Mouse (Mus musculus) lung, embryonic 16.5 days (tissue): ENCODE measurements around the gene Vmn2r13. TPM values are rescaled to one million over a fixed set of nuclear protein-coding genes. Genes with fewer than 3 reads are reported as not detected.
"Not testable (repeated sequence)": the region's sequence is repeated elsewhere in the genome, so short reads cannot be mapped to it uniquely, and the experiment has no call there.

ENCODE experiments used
- ATAC-seq: fragments of 200-750 bp; cut with Nextera tagmentation; 2 replicates; pipeline ENCODE4 v1.8.0; 2017; ENCODE audit warnings: low read depth, mild to moderate bottlenecking, moderate library complexity
- H3K27ac ChIP-seq: fragments of 300-500 bp; sonication (generic); 2 replicates; pipeline ENCODE4 v1.5.1; 2014; ENCODE audit warnings: mild to moderate bottlenecking, control low read depth, low read length
- H3K27me3 ChIP-seq: fragments of 300-500 bp; sonication (generic); 2 replicates; pipeline ENCODE4 v1.6.1; 2014; ENCODE audit warnings: low read depth, low read length, mixed read lengths; ENCODE audit not compliant: control insufficient read depth, insufficient read depth
- H3K36me3 ChIP-seq: fragments of 300-500 bp; sonication (generic); 2 replicates; pipeline ENCODE4 v1.6.1; 2014; ENCODE audit warnings: low read length; ENCODE audit not compliant: control insufficient read depth, insufficient read depth
- H3K4me1 ChIP-seq: fragments of 300-500 bp; sonication (generic); replicated peaks from 2 replicates; pipeline ENCODE4 v1.6.1; 2014; ENCODE audit warnings: low read length, mixed read lengths; ENCODE audit not compliant: control insufficient read depth, insufficient read depth
- H3K4me2 ChIP-seq: fragments of 300-500 bp; sonication (generic); 2 replicates; pipeline ENCODE4 v1.6.1; 2014; ENCODE audit warnings: low read depth, low read length, control low read depth
- H3K4me3 ChIP-seq: fragments of 300-500 bp; sonication (generic); 2 replicates; pipeline ENCODE4 v1.5.1; 2014; ENCODE audit warnings: mild to moderate bottlenecking, low read length, control low read depth
- H3K9ac ChIP-seq: fragments of 300-500 bp; sonication (generic); 2 replicates; pipeline ENCODE4 v1.6.1; 2014; ENCODE audit warnings: low read length, control low read depth
- H3K9me3 ChIP-seq: fragments of 300-500 bp; sonication (generic); 2 replicates; pipeline ENCODE4 v1.6.1; 2016; ENCODE audit warnings: low read length; ENCODE audit not compliant: control insufficient read depth
- WGBS: fragments of 180-500 bp; shearing (Covaris S2); extraction: QIAGEN DNeasy Blood & Tissue Kit; methylation state at CpG from one replicate; pipeline ENCODE4 v1.1.7; 2014; 5-methylcytosine and 5-hydroxymethylcytosine counted together
- polyA plus RNA-seq: library from polyadenylated mRNA; unstranded; fragments of >200 nt; fragmentation: Nextera tagmentation; extraction: Ambion mirVana; gene quantifications from 2 replicates; pipeline ENCODE4 v1.2.1, GENCODE M21; 2015

Vmn2r13 gene
- polyA plus RNA-seq, result not detected in 2 replicates

- 50% methylated on average over 2 of the region's 2 CpGs for WGBS
- ATAC-seq, H3K9me3 ChIP-seq, H3K4me3 ChIP-seq, H3K4me2 ChIP-seq, H3K4me1 ChIP-seq, H3K27me3 ChIP-seq, H3K36me3 ChIP-seq, H3K27ac ChIP-seq, H3K9ac ChIP-seq: not testable (repeated sequence)
Measured at GRCm38 (mm10) chr5:109192099-109192498, at the start of gene Vmn2r13. Gene Vmn2r13, minus strand, starts transcription at chr5:109192199.

GRCm38 (mm10) chr5:109224608-109225007 is 32.6 kb upstream of the Vmn2r13 start, which contains the start of gene Vmn2r14:
Gene Vmn2r14, minus strand, starts transcription at chr5:109224708.
- no peak within 1 kb of the TSS for H3K4me3 ChIP-seq
- H3K27ac ChIP-seq, result no peak within 1 kb of the TSS
- no peaks in the 10 kb centered on the region for H3K9me3 ChIP-seq
- ATAC-seq, result no peak
- H3K4me2 ChIP-seq, result no peak within 1 kb of the TSS
- H3K27me3 ChIP-seq, result no peaks in the 10 kb centered on the region
- no peaks in the 10 kb centered on the region for H3K4me1 ChIP-seq
- no peak within 1 kb of the TSS for H3K9ac ChIP-seq
- H3K36me3 ChIP-seq, result no peaks in the 10 kb centered on the region
- 57% methylated on average over 3 of the region's 3 CpGs for WGBS

GRCm38 (mm10) chr5:109166851-109167250 is 25.1 kb downstream of the Vmn2r13 start:
- H3K9me3 ChIP-seq, H3K36me3 ChIP-seq, H3K4me2 ChIP-seq, ATAC-seq, H3K4me3 ChIP-seq, H3K4me1 ChIP-seq, H3K27me3 ChIP-seq, H3K27ac ChIP-seq, H3K9ac ChIP-seq: not testable (repeated sequence)
- WGBS, result 72% methylated on average over 4 of the region's 4 CpGs

- H3K4me2 ChIP-seq, result no peak overlapping the region
- H3K36me3 ChIP-seq, result no peaks in the 10 kb centered on the region
- H3K9ac ChIP-seq, result no peak overlapping the region
- 0 out of 2 replicates have a peak, but pooled peaks cover 3% of the 10 kb centered on the region for H3K9me3 ChIP-seq
- WGBS, result 78% methylated on average over 5 of the region's 5 CpGs
- H3K27ac ChIP-seq, result no peak overlapping the region
- no peak for ATAC-seq
- H3K27me3 ChIP-seq, result no peaks in the 10 kb centered on the region
- no peak overlapping the region for H3K4me3 ChIP-seq
- no peaks in the 10 kb centered on the region for H3K4me1 ChIP-seq
Measured at GRCm38 (mm10) chr5:109160121-109160520, 31.9 kb downstream of the Vmn2r13 start.

- not testable (repeated sequence) for H3K27ac ChIP-seq, H3K27me3 ChIP-seq, H3K9me3 ChIP-seq, ATAC-seq, H3K4me1 ChIP-seq, H3K9ac ChIP-seq, H3K36me3 ChIP-seq, H3K4me2 ChIP-seq, H3K4me3 ChIP-seq
- WGBS, result 59% methylated on average over 1 of the region's 1 CpGs
Measured at GRCm38 (mm10) chr5:109159576-109159975, 32.4 kb downstream of the Vmn2r13 start.

GRCm38 (mm10) chr5:109158488-109159485 is 33.2 kb downstream of the Vmn2r13 start:
- not testable (repeated sequence) for H3K9me3 ChIP-seq, H3K27me3 ChIP-seq, H3K4me1 ChIP-seq, H3K36me3 ChIP-seq, H3K9ac ChIP-seq, ATAC-seq, H3K27ac ChIP-seq, H3K4me3 ChIP-seq, H3K4me2 ChIP-seq
- 70% methylated on average over 14 of the region's 14 CpGs for WGBS

- Histone ChIP-seq H3K9ac (no peak overlapping the region), H3K27ac (no peak overlapping the region), H3K9me3 (no peaks in the 10 kb centered on the region), H3K4me2 (no peak overlapping the region), H3K4me1 (no peaks in the 10 kb centered on the region), H3K36me3 (no peaks in the 10 kb centered on the region), H3K27me3 (no peaks in the 10 kb centered on the region), H3K4me3 (no peak overlapping the region)
- ATAC-seq, result no peak
- WGBS, result 89% methylated on average over 2 of the region's 2 CpGs
Measured at GRCm38 (mm10) chr5:109139546-109139945, 52.5 kb downstream of the Vmn2r13 start.

- 77% methylated on average over 2 of the region's 2 CpGs for WGBS
- no peak overlapping the region for H3K4me2 ChIP-seq
- no peaks in the 10 kb centered on the region for H3K4me1 ChIP-seq
- H3K27me3 ChIP-seq, result no peaks in the 10 kb centered on the region
- no peaks in the 10 kb centered on the region for H3K9me3 ChIP-seq
- ATAC-seq, result no peak
- H3K9ac ChIP-seq, result no peak overlapping the region
- no peak overlapping the region for H3K27ac ChIP-seq
- H3K36me3 ChIP-seq, result no peaks in the 10 kb centered on the region
- H3K4me3 ChIP-seq, result no peak overlapping the region
Measured at GRCm38 (mm10) chr5:109136731-109137130, 55.3 kb downstream of the Vmn2r13 start.
